Mouse (Mus musculus) embryonic facial prominence, embryonic 14.5 days (tissue): ENCODE results near the gene Snf8. TPM values are rescaled to one million over a fixed set of nuclear protein-coding genes. Genes with fewer than 3 reads are reported as not detected.

ENCODE experiments used
- ATAC-seq: fragments of 200-750 bp; cut with Nextera tagmentation; 2 replicates; pipeline ENCODE4 v1.8.0; 2017; ENCODE audit warnings: low read depth, moderate number of reproducible peaks, moderate TSS enrichment
- DNase-seq: peaks from one replicate; pipeline ENCODE4 v3.0.0-alpha.2; 2015; ENCODE audit warnings: low spot score
- H3K27ac ChIP-seq: fragments of 300-500 bp; sonication (generic); replicated peaks from 2 replicates; pipeline ENCODE4 v1.5.1; 2014; ENCODE audit warnings: low read depth, mild to moderate bottlenecking, low read length, moderate library complexity
- H3K27me3 ChIP-seq: fragments of 300-500 bp; sonication (generic); replicated peaks from 2 replicates; pipeline ENCODE4 v1.6.1; 2014; ENCODE audit warnings: low read length; ENCODE audit not compliant: control insufficient read depth, insufficient read depth
- H3K36me3 ChIP-seq: fragments of 300-500 bp; sonication (generic); 2 replicates; pipeline ENCODE4 v1.6.1; 2014; ENCODE audit warnings: low read length, mixed read lengths; ENCODE audit not compliant: control insufficient read depth, insufficient read depth
- H3K4me1 ChIP-seq: fragments of 300-500 bp; sonication (generic); 2 replicates; pipeline ENCODE4 v1.6.1; 2014; ENCODE audit warnings: antibody characterized with exemption, low read length; ENCODE audit not compliant: control insufficient read depth, insufficient read depth
- H3K4me2 ChIP-seq: fragments of 300-500 bp; sonication (generic); 2 replicates; pipeline ENCODE4 v1.6.1; 2014; ENCODE audit warnings: low read depth, mild to moderate bottlenecking, low read length, moderate library complexity, mixed read lengths
- H3K4me3 ChIP-seq: fragments of 300-500 bp; sonication (generic); 2 replicates; pipeline ENCODE4 v1.5.1; 2014; ENCODE audit warnings: low read depth, mild to moderate bottlenecking, low read length
- H3K9ac ChIP-seq: fragments of 300-500 bp; sonication (generic); 2 replicates; pipeline ENCODE4 v1.6.1; 2014; ENCODE audit warnings: low read depth, mild to moderate bottlenecking, low read length, moderate library complexity, mixed read lengths
- H3K9me3 ChIP-seq: fragments of 300-500 bp; sonication (generic); 2 replicates; pipeline ENCODE4 v1.6.1; 2016; ENCODE audit warnings: low read length; ENCODE audit not compliant: control insufficient read depth
- WGBS: fragments of 180-500 bp; shearing (Covaris S2); extraction: QIAGEN DNeasy Blood & Tissue Kit; methylation state at CpG from one replicate; pipeline ENCODE4 v1.1.7; 2014; 5-methylcytosine and 5-hydroxymethylcytosine counted together
- polyA plus RNA-seq: library from polyadenylated mRNA; unstranded; fragments of >200 nt; fragmentation: Nextera tagmentation; extraction: Ambion mirVana; gene quantifications from 2 replicates; pipeline ENCODE4 v1.2.1, GENCODE M21; 2014

Snf8 gene
- polyA plus RNA-seq: 33.4 and 36.6 TPM in 2 replicates

DNA sequence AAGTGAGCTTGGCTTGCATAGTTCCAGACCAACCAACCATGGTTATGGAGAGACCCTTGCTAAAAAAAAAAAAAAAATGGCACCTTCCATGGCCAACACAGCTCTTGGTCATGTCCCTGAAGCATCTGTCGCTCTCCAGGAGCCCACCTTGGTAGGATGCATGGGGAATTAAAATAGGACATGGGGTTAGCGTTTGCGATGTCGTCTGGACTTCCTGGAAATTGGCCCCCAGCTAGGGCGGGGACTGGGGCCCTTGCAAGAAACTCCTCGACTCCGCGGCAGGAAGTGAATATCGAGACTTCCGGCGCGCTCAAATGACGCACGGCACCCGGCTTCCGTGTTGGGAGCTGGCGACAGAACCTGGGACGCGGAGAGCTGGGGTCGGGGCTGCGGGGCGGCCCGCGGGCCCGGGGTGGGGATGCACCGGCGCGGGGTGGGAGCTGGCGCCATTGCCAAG, at the start of gene Snf8:
Gene Snf8, plus strand, starts transcription at position 290 of the 457 bp plus-strand sequence.
- no peaks in the 10 kb centered on the region for H3K9me3 ChIP-seq
- WGBS: 0% methylated on average over 18 of the region's 29 CpGs
- ATAC-seq (peak; percentile 92), DNase-seq (peak; percentile 96)
- H3K36me3 ChIP-seq: peaks cover 6% of the 10 kb centered on the region
- peaks cover 11% of the 10 kb centered on the region for H3K4me1 ChIP-seq
- H3K4me3 ChIP-seq: peak within 1 kb of the TSS; percentile 58
- peak within 1 kb of the TSS; percentile 86 for H3K4me2 ChIP-seq
- peak within 1 kb of the TSS; percentile 73 for H3K9ac ChIP-seq
- peak within 1 kb of the TSS; percentile 61; the same call in 1 of the 2 replicates for H3K27ac ChIP-seq
- no peaks in the 10 kb centered on the region for H3K27me3 ChIP-seq

DNA sequence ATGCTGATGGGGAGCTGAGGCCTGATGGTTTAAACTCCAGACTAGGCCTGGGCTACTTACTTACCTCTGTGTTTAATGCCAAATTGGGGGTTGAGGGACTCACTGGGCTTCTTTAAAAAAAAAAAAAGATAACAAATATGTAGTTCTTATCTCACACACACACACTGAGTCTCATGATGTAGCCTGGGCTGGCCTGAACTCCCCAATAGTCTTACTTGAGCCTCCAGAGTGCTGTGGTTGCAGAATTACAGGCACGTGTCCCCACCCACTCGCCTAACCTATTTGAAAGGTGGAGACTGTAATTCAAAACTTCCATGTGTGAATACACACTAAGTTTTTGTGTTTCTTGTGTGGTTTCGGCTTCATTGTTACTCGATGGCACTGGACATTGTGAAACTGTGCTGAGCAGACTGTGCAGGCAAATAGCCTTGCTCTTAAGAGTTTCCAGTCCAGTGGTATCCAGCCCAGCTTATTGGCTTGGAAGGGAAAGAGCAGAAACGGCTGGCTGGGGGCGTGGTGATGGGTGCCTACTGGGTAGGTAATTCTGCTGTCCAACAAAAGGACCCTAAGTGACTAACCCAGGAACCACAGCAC, 46.7 kb upstream of the Snf8 start:
- DNase-seq (peak; percentile 30), ATAC-seq (no peak; the same call in 1 of the 2 replicates)
- Histone ChIP-seq H3K4me2 (peak overlapping the region; percentile 85; the same call in 1 of the 2 replicates), H3K9ac (0 out of 2 replicates have a peak overlapping the region, but pooled peaks have one; percentile 31), H3K4me1 (peaks cover 57% of the 10 kb centered on the region), H3K36me3 (0 out of 2 replicates have a peak, but pooled peaks cover 3% of the 10 kb centered on the region), H3K27ac (peak overlapping the region; percentile 92; the same call in 1 of the 2 replicates), H3K9me3 (no peaks in the 10 kb centered on the region), H3K4me3 (no peak overlapping the region), H3K27me3 (no peaks in the 10 kb centered on the region)
- 59% methylated on average over 6 of the region's 6 CpGs for WGBS

DNA sequence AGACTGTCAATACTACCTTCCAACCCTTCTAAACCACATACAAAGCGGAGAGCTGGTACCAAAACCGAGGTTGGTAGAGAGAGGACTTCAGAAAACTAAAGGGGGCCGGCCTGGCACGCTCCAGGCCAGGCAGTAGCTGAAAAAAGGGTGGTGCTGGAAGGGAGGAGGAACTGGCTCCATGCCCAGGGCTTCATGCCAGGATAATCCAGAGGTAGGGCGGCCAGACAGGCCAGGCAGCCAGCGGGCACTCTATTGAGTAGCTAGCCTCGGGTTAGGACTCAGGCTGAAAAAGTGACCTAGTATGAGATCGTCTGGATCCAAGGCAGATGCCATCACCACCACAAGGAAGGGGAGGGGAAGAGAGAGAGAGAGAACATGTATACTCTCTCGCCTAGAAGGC, 46.2 kb upstream of the Snf8 start:
- no peaks in the 10 kb centered on the region for H3K9me3 ChIP-seq
- H3K4me3 ChIP-seq: no peak overlapping the region
- ATAC-seq: peak; percentile 19; the same call in 1 of the 2 replicates
- no peaks in the 10 kb centered on the region for H3K27me3 ChIP-seq
- 38% methylated on average over 9 of the region's 9 CpGs for WGBS
- H3K9ac ChIP-seq: 0 out of 2 replicates have a peak overlapping the region, but pooled peaks have one; percentile 31
- peaks cover 51% of the 10 kb centered on the region for H3K4me1 ChIP-seq
- DNase-seq: peak; percentile 80
- peak overlapping the region; percentile 85 for H3K4me2 ChIP-seq
- H3K27ac ChIP-seq: peak overlapping the region; percentile 92; the same call in 1 of the 2 replicates
- 0 out of 2 replicates have a peak, but pooled peaks cover 3% of the 10 kb centered on the region for H3K36me3 ChIP-seq

DNA sequence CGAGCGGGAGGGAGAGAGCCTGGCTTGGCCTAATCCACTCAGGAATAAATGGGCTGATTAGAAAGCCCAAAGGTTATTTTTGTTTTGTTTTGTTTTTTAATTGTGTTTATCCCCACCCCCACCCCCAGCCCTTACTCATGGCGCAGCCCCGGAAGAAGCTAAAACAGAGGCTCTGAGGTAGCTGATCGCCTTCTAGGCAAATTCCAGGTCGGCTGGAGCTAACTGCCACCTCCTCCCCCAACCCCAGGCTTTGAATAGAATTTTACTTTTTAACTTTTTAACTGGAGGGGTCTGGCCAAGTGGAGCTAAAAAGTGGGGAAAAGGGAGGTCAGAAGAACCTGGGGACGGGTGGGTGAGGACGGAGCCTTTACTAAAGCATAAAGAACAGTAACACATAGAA, 44.8 kb upstream of the Snf8 start:
- ATAC-seq: no peak
- H3K4me2 ChIP-seq: peak overlapping the region; percentile 85

GRCm38 (mm10) chr11:95990431-95990830, 44.3 kb upstream of the Snf8 start:
- H3K36me3 ChIP-seq: peaks cover 2% of the 10 kb centered on the region; the same call in 1 of the 2 replicates
- no peak for DNase-seq
- peak overlapping the region; percentile 73 for H3K9ac ChIP-seq
- peak overlapping the region; percentile 92 for H3K27ac ChIP-seq
- H3K4me2 ChIP-seq: peak overlapping the region; percentile 85
- H3K9me3 ChIP-seq: no peaks in the 10 kb centered on the region
- H3K4me3 ChIP-seq: peak overlapping the region; percentile 42
- no peak for ATAC-seq
- H3K27me3 ChIP-seq: no peaks in the 10 kb centered on the region
- WGBS: 38% methylated on average over 4 of the region's 4 CpGs
- H3K4me1 ChIP-seq: peaks cover 50% of the 10 kb centered on the region

More for the DNA sequence above, 44.8 kb upstream of the Snf8 start:
- peaks cover 3% of the 10 kb centered on the region; the same call in 1 of the 2 replicates for H3K36me3 ChIP-seq
- DNase-seq: no peak
- no peaks in the 10 kb centered on the region for H3K9me3 ChIP-seq
- WGBS: 39% methylated on average over 8 of the region's 8 CpGs
- peak overlapping the region; percentile 92 for H3K27ac ChIP-seq
- H3K4me3 ChIP-seq: peak overlapping the region; percentile 42; the same call in 1 of the 2 replicates
- H3K27me3 ChIP-seq: no peaks in the 10 kb centered on the region
- H3K9ac ChIP-seq: no peak overlapping the region
- H3K4me1 ChIP-seq: peaks cover 50% of the 10 kb centered on the region

DNA sequence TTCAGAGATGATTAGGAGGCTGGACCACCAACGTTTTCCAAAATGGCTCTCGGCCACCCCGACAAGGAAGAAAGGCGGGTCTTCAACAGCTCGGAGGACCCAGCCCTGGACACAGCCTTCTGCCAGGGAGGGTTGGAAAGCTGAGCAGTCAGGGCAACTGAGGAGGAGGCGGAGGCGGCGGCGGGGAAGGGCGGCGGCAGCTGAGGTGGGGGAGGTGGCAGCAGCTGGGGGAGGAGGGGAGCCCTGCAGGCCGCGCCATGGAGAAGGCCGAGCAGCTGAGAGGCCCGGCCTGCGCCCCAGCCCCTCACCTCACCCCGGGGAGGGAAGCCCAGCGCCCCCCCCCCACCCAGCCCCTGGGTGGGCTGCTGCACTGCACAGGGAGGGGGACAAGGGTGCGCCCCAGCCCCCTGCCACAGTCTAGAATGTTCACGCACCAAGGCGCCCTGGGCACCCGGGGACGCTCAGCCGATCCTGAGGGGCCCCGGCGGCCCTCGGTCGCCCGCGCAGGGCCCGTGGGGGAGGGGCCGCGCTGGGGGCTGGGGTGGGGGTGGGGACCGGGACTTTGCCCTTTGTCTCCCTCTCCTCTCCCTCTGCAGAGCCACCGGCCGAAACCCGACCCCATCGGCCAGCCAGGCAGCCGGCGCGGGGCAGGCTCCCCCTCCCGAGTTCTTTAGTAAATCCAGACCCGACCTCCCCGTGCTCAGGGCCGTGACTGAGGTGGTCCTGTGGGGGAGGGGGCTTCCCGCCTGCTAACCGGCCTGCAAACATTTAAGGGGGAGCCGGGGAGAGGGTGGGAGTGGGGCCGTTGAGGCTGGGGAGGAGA, 43.6 kb upstream of the Snf8 start:
- Histone ChIP-seq H3K9me3 (no peaks in the 10 kb centered on the region), H3K4me2 (peak overlapping the region; percentile 85), H3K27ac (peak overlapping the region; percentile 92), H3K9ac (peak overlapping the region; percentile 73), H3K4me3 (peak overlapping the region; percentile 42), H3K36me3 (no peaks in the 10 kb centered on the region; the same call in 1 of the 2 replicates), H3K27me3 (no peaks in the 10 kb centered on the region), H3K4me1 (peaks cover 50% of the 10 kb centered on the region)
- ATAC-seq (peak; percentile 78), DNase-seq (peak; percentile 82)
- WGBS: 6% methylated on average over 16 of the region's 49 CpGs

- H3K9me3 ChIP-seq: no peaks in the 10 kb centered on the region
- H3K4me3 ChIP-seq: no peak overlapping the region
- H3K27me3 ChIP-seq: no peaks in the 10 kb centered on the region
- H3K4me2 ChIP-seq: no peak overlapping the region
- ATAC-seq (no peak), DNase-seq (no peak)
- H3K9ac ChIP-seq: no peak overlapping the region
- 94% methylated on average over 8 of the region's 8 CpGs for WGBS
- peaks cover 6% of the 10 kb centered on the region for H3K36me3 ChIP-seq
- H3K4me1 ChIP-seq: peaks cover 37% of the 10 kb centered on the region
- H3K27ac ChIP-seq: no peak overlapping the region
Observed at GRCm38 (mm10) chr11:95994151-95994550, 40.5 kb upstream of the Snf8 start.

DNA sequence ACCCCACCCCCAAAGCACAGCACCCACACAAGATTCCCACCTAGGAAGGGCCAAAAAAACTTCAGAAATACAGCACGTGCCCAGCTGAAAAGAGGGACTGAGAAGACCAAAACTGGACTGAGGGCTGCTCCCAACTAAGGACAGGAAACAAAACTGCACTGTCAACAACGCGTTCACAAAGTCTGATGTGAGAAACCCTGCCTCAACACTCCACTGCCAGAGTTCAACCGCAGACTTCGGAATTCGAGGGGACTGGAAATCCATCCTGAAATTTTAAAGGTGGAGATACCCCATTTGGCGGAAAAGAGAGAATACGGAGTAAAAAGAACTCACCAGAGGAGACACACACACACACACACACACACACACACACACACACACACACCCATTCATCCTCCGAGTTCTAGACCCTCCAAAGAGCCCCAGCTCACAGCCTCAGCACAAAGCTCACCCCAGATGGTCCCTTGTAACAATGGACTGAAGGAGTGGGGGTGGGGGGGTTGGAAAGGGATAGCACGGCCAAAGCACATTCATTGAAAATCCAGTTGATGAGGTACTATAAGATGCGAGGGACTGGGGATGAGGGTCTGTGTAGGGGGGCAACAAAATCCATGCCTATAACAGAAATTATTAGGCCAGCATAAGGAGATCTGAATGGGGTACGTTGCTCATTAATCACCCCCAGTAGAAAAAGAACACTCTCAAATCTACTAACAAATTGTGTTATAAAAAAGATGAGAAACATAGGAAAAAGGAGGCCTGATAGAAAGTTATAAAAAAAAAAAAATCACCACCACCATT, 31.4 kb upstream of the Snf8 start:
- Histone ChIP-seq H3K9ac (peak overlapping the region; percentile 96), H3K27me3 (0 out of 2 replicates have a peak, but pooled peaks cover 4% of the 10 kb centered on the region), H3K36me3 (no peaks in the 10 kb centered on the region), H3K4me1 (peaks cover 32% of the 10 kb centered on the region), H3K4me3 (peak overlapping the region; percentile 88), H3K9me3 (no peaks in the 10 kb centered on the region), H3K27ac (peak overlapping the region; percentile 95), H3K4me2 (peak overlapping the region; percentile 82)
- under 1% methylated on average over 12 of the region's 12 CpGs for WGBS
- ATAC-seq (no peak), DNase-seq (peak; percentile 25)
